Mouse (Mus musculus) limb, embryonic 12.5 days (tissue): ENCODE measurements around the gene B3gnt5. TPM values are rescaled to one million over a fixed set of nuclear protein-coding genes. Genes with fewer than 3 reads are reported as not detected.
A peak's percentile ranks its signal among the peaks of the same experiment; 100 is the strongest.
"Not testable (repeated sequence)": the region's sequence is repeated elsewhere in the genome, so short reads cannot be mapped to it uniquely, and the experiment has no call there.

ENCODE experiments used
- ATAC-seq: fragments of 200-750 bp; cut with Nextera tagmentation; 2 replicates; pipeline ENCODE4 v1.8.0; 2017; ENCODE audit warnings: low read depth, moderate TSS enrichment; ENCODE audit not compliant: insufficient number of reproducible peaks, insufficient read depth, low FRiP score, low TSS enrichment
- H3K27ac ChIP-seq: fragments of 300-500 bp; sonication (generic); 2 replicates; pipeline ENCODE4 v1.5.1; 2016; ENCODE audit warnings: mild to moderate bottlenecking, moderate library complexity
- H3K27me3 ChIP-seq: fragments of 300-500 bp; sonication (generic); 2 replicates; pipeline ENCODE4 v1.6.1; 2016; ENCODE audit warnings: mild to moderate bottlenecking, moderate library complexity
- H3K36me3 ChIP-seq: fragments of 300-500 bp; sonication (generic); 2 replicates; pipeline ENCODE4 v1.6.1; 2016; ENCODE audit warnings: mild to moderate bottlenecking, moderate library complexity
- H3K4me1 ChIP-seq: fragments of 300-500 bp; sonication (generic); replicated peaks from 2 replicates; pipeline ENCODE4 v1.6.1; 2016
- H3K4me2 ChIP-seq: fragments of 300-500 bp; sonication (generic); 2 replicates; pipeline ENCODE4 v1.6.1; 2016; ENCODE audit warnings: mild to moderate bottlenecking, moderate library complexity
- H3K4me3 ChIP-seq: fragments of 300-500 bp; sonication (generic); replicated peaks from 2 replicates; pipeline ENCODE4 v1.5.1; 2016; ENCODE audit warnings: mild to moderate bottlenecking
- H3K9ac ChIP-seq: fragments of 300-500 bp; sonication (generic); replicated peaks from 2 replicates; pipeline ENCODE4 v1.6.1; 2016; ENCODE audit warnings: mild to moderate bottlenecking, moderate library complexity
- H3K9me3 ChIP-seq: fragments of 300-500 bp; sonication (generic); 2 replicates; pipeline ENCODE4 v1.6.1; 2016; ENCODE audit warnings: mild to moderate bottlenecking, moderate library complexity
- WGBS: fragments of 180-500 bp; shearing (Covaris S2); methylation state at CpG from one replicate; pipeline ENCODE4 v1.1.7; 2016; 5-methylcytosine and 5-hydroxymethylcytosine counted together
- polyA plus RNA-seq: library from polyadenylated mRNA; unstranded; fragments of >200 nt; fragmentation: Nextera tagmentation; extraction: Ambion mirVana; gene quantifications from 2 replicates; pipeline ENCODE4 v1.2.1, GENCODE M21; 2016

The B3gnt5 gene
- 39.2 and 41.5 TPM in 2 replicates for polyA plus RNA-seq

- peak within 1 kb of the TSS; percentile 97 for H3K9ac ChIP-seq
- peaks cover 14% of the 10 kb centered on the region for H3K4me1 ChIP-seq
- H3K27ac ChIP-seq, result peak within 1 kb of the TSS; percentile 95
- no peaks in the 10 kb centered on the region for H3K9me3 ChIP-seq
- ATAC-seq, result peak; percentile 99
- WGBS, result 0% methylated on average over 15 of the region's 15 CpGs
- peaks cover 10% of the 10 kb centered on the region for H3K36me3 ChIP-seq
- peak within 1 kb of the TSS; percentile 75 for H3K4me3 ChIP-seq
- H3K4me2 ChIP-seq, result peak within 1 kb of the TSS; percentile 72
- no peaks in the 10 kb centered on the region for H3K27me3 ChIP-seq
These were observed at the start of gene B3gnt5 for GRCm38 (mm10) chr16:19760074-19760473. Gene B3gnt5 (plus strand): TSS chr16:19760208.

DNA sequence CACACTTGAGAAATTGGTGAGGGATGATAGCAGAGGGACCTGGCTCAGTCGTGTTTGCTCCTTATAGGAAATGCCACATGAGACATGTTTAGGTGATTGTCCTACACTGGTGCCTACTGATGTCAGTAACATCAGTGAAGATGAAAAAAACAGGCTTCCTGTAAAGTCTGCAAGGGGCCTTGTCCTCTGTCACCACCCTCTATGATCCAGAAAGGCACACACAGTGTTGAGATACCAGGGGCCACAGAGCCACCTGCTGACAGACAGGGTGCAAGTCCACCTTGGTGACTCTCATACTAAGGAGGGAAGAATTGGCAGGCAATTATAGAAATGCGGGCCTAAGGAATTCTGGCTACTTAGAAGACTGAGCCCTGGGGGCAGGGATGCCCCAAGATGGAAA, 39.0 kb upstream of the B3gnt5 start:
- Histone ChIP-seq H3K27me3 (no peaks in the 10 kb centered on the region), H3K27ac (no peak overlapping the region), H3K4me2 (no peak overlapping the region), H3K4me3 (no peak overlapping the region), H3K9ac (no peak overlapping the region), H3K4me1 (no peaks in the 10 kb centered on the region), H3K9me3 (no peaks in the 10 kb centered on the region), H3K36me3 (no peaks in the 10 kb centered on the region)
- ATAC-seq, result no peak
- 53% methylated on average over 2 of the region's 2 CpGs for WGBS

- H3K27me3 ChIP-seq, H3K4me2 ChIP-seq, H3K4me1 ChIP-seq, ATAC-seq, H3K9ac ChIP-seq, H3K9me3 ChIP-seq, H3K27ac ChIP-seq, H3K36me3 ChIP-seq, H3K4me3 ChIP-seq: not testable (repeated sequence)
- WGBS, result 41% methylated on average over 2 of the region's 2 CpGs
These were observed 35.9 kb upstream of the B3gnt5 start for GRCm38 (mm10) chr16:19724139-19724538.

DNA sequence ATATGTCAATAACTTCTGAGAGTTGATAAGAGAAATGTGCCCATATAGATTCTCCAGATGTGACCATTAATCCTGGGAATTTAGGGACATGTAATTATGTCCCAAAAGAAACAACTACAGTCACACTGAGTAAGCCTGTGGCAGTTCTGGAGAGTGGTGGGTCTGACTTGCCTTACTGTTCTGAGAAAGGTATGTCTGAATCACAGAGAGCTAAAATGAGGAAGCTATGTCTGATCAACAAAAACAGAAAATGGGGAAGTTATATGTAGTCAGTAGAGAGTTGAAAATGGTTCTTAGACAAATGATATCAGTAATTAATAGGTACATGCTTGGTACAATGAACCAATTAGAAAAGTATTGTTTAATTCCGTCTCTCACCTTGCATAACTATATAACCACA, 27.1 kb upstream of the B3gnt5 start:
- Histone ChIP-seq H3K36me3 (no peaks in the 10 kb centered on the region), H3K9me3 (no peaks in the 10 kb centered on the region), H3K27ac (no peak overlapping the region), H3K4me1 (no peaks in the 10 kb centered on the region), H3K27me3 (no peaks in the 10 kb centered on the region), H3K9ac (no peak overlapping the region), H3K4me3 (no peak overlapping the region), H3K4me2 (no peak overlapping the region)
- ATAC-seq, result no peak
- WGBS, result 85% methylated on average over 1 of the region's 1 CpGs

DNA sequence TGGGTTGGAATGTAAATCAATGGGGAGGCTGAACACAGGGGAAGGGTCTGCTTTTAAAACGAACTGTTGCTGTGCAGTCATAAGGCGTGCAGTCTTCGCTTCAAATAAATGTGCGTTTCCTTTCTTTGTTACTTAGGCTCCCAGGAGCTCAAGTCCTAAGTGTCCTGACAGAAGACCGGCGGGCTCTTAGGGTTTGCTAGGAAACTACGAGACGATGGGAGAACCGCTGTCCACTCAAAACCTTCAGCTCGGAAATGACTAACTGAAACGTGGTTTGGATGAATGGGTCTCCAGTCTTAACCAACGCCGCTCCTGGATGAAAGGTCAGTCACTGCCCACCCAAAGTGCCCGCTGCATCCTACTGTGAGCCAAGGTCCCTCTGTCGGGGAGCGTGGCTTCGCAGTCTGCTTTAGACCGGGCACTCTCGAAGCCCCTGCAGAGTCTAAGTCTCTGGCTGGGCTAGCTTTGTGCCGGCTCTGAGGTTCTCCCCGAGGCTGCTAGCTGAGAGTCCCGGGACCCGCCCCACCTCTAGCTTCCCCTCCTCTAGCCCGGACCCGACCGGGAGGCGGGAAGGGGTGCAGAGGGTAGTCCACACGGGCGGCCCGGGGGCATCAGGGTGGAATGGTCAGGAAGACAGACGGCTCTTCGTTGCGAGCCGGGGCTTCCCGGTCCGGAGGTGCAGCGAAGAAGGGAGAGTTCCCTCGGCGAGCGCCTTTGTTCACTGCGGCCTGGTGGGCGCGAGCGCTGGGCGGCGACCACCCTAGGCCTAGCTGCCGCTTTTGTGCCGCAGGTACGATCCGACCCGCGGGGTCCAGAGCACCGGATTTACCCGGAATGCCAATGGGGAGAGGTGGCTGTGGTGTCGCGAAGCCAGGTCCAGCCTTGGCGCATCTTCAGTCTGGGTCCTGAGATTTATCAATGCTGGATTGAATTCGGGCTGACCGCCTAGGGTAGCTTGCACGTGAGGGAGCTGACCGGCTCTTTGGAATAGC, 793 bp downstream of the B3gnt5 start:
- H3K4me2 ChIP-seq, result peak overlapping the region; percentile 72
- peak overlapping the region; percentile 75 for H3K4me3 ChIP-seq
- H3K27me3 ChIP-seq, result no peaks in the 10 kb centered on the region
- peaks cover 17% of the 10 kb centered on the region for H3K36me3 ChIP-seq
- under 1% methylated on average over 61 of the region's 61 CpGs for WGBS
- peak overlapping the region; percentile 97 for H3K9ac ChIP-seq
- peaks cover 14% of the 10 kb centered on the region for H3K4me1 ChIP-seq
- H3K27ac ChIP-seq, result peak overlapping the region; percentile 95
- H3K9me3 ChIP-seq, result no peaks in the 10 kb centered on the region
- ATAC-seq, result peak; percentile 79

DNA sequence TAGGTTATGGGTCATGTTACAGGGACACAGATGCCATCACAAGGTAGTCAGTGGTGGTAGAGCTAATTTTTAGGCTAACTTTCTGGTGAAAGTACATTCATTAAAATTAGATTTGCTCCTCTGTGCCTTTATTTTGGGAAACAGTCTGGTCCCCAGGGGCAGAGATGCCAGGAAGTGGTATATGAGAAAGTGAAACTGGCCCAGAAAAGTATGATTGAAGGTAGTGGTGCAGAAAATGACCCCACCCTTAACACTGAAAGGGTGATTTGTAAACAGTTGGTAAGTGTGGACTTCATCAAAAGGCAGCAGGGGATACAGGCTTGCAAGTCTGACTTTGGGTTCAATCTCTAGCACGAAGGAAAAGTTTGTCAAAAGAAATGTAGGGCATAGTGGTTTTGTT, 1.7 kb downstream of the B3gnt5 start:
- H3K27me3 ChIP-seq, result no peaks in the 10 kb centered on the region
- H3K9ac ChIP-seq, result peak overlapping the region; percentile 97
- H3K4me2 ChIP-seq, result peak overlapping the region; percentile 72
- 45% methylated on average over 1 of the region's 1 CpGs for WGBS
- no peak overlapping the region for H3K27ac ChIP-seq
- ATAC-seq, result no peak
- H3K4me3 ChIP-seq, result peak overlapping the region; percentile 75
- H3K4me1 ChIP-seq, result peaks cover 14% of the 10 kb centered on the region
- H3K9me3 ChIP-seq, result peaks cover 5% of the 10 kb centered on the region; the same call in 1 of the 2 replicates
- peaks cover 26% of the 10 kb centered on the region for H3K36me3 ChIP-seq

DNA sequence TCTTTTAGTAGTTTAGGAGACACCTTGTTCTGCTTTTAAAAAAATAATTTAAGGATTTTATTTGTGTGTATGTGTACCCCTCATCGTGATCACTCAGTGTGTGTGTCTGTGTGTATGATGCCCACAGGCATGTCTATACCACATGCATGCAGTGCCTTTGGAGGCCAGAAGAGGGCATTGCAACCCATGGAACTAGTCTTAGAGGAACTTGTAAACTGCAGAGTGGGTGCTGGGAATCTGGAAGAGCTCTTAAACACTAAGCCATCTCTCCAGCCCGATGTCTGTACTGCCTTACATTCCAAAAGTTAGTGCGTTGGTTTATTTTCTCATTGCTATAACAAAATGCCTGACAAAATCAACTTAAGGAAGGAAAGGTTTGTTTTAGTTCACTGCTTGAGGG, 6.1 kb downstream of the B3gnt5 start:
- 97% methylated on average over 3 of the region's 3 CpGs for WGBS
- ATAC-seq, result no peak
- no peaks in the 10 kb centered on the region for H3K27me3 ChIP-seq
- H3K9me3 ChIP-seq, result peaks cover 5% of the 10 kb centered on the region; the same call in 1 of the 2 replicates
- no peak overlapping the region for H3K4me2 ChIP-seq
- peaks cover 14% of the 10 kb centered on the region for H3K4me1 ChIP-seq
- H3K27ac ChIP-seq, result no peak overlapping the region
- H3K9ac ChIP-seq, result no peak overlapping the region
- peaks cover 68% of the 10 kb centered on the region for H3K36me3 ChIP-seq
- H3K4me3 ChIP-seq, result no peak overlapping the region

GRCm38 (mm10) chr16:19768046-19768445, 8.0 kb downstream of the B3gnt5 start:
- Histone ChIP-seq H3K27ac (no peak overlapping the region), H3K36me3 (peaks cover 79% of the 10 kb centered on the region), H3K4me3 (no peak overlapping the region), H3K4me1 (peaks cover 4% of the 10 kb centered on the region; the same call in 1 of the 2 replicates), H3K4me2 (no peak overlapping the region), H3K27me3 (no peaks in the 10 kb centered on the region), H3K9me3 (peaks cover 5% of the 10 kb centered on the region; the same call in 1 of the 2 replicates), H3K9ac (no peak overlapping the region)
- 91% methylated on average over 5 of the region's 5 CpGs for WGBS
- ATAC-seq, result no peak

DNA sequence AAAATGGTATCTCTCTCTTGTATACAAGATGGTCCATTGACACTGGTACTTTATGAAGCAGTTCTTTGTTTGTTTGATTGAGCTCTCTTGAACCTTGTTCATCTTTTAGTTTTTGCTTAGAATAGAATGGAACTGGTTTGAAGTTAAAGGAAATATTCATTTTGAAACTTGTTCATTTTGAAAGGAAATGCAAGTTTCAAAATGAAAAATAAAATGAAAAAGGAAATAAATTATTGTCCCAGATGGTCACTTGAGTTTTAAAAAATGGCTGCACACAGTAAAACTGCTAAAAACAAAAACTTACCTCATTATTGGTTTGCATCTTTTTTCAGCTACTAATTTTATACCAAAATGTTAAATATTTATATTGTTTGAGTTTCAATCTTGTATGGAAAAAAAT, 12.0 kb downstream of the B3gnt5 start:
- ATAC-seq, result no peak
- no peak overlapping the region for H3K4me3 ChIP-seq
- no peaks in the 10 kb centered on the region for H3K27me3 ChIP-seq
- H3K4me1 ChIP-seq, result no peaks in the 10 kb centered on the region
- no peak overlapping the region for H3K4me2 ChIP-seq
- H3K9me3 ChIP-seq, result no peaks in the 10 kb centered on the region
- no peak overlapping the region for H3K9ac ChIP-seq
- H3K36me3 ChIP-seq, result peaks cover 56% of the 10 kb centered on the region
- no peak overlapping the region for H3K27ac ChIP-seq

GRCm38 (mm10) chr16:19786386-19787090, 26.5 kb downstream of the B3gnt5 start:
- Histone ChIP-seq H3K27ac (no peak overlapping the region), H3K4me2 (no peak overlapping the region), H3K4me1 (no peaks in the 10 kb centered on the region), H3K9me3 (no peaks in the 10 kb centered on the region), H3K4me3 (no peak overlapping the region), H3K27me3 (no peaks in the 10 kb centered on the region), H3K36me3 (no peaks in the 10 kb centered on the region), H3K9ac (no peak overlapping the region)
- WGBS, result 63% methylated on average over 12 of the region's 12 CpGs
- ATAC-seq, result no peak

DNA sequence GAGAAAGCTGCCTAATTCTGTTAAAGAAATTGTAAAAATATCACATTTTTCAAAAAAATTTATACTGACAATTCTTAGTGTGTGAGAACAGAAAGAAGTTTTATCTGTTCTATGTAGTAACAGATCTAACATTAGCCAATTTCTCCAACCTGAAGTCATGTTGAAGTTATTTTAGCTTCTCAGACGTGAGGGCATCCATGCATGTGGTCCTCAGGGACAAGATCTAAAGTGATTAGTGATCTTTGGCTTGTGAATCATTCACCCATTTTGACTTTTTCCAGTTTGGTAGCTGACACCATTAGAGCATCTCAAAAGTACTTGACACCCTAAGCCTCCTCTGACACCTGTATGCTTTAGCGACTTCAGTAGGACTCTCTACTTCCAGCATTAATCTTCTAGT, 29.9 kb downstream of the B3gnt5 start:
- no peaks in the 10 kb centered on the region for H3K4me1 ChIP-seq
- H3K4me3 ChIP-seq, result no peak overlapping the region
- H3K27me3 ChIP-seq, result no peaks in the 10 kb centered on the region
- ATAC-seq, result no peak
- no peak overlapping the region for H3K9ac ChIP-seq
- no peaks in the 10 kb centered on the region for H3K36me3 ChIP-seq
- WGBS, result 81% methylated on average over 2 of the region's 2 CpGs
- no peak overlapping the region for H3K4me2 ChIP-seq
- no peak overlapping the region for H3K27ac ChIP-seq
- no peaks in the 10 kb centered on the region for H3K9me3 ChIP-seq
